Mouse (Mus musculus) layer of hippocampus, postnatal 36 days (tissue): Measurements from ENCODE around the gene Fam126b. TPM values are rescaled to one million over a fixed set of nuclear protein-coding genes. Genes with fewer than 3 reads are reported as not detected.
"Not testable (repeated sequence)": the region's sequence is repeated elsewhere in the genome, so short reads cannot be mapped to it uniquely, and the experiment has no call there.

ENCODE experiments used
- DNase-seq, 2 experiments: peaks; one replicate each; pipeline ENCODE4 v3.0.0; 2022
- total RNA-seq, 2 experiments: library from RNA; stranded (reverse); gene quantifications; 2 replicates each; pipeline ENCODE4 v1.2.3; 2021

Fam126b gene
- 100 to 1,000 TPM; 129 to 134 TPM for total RNA-seq

DNA sequence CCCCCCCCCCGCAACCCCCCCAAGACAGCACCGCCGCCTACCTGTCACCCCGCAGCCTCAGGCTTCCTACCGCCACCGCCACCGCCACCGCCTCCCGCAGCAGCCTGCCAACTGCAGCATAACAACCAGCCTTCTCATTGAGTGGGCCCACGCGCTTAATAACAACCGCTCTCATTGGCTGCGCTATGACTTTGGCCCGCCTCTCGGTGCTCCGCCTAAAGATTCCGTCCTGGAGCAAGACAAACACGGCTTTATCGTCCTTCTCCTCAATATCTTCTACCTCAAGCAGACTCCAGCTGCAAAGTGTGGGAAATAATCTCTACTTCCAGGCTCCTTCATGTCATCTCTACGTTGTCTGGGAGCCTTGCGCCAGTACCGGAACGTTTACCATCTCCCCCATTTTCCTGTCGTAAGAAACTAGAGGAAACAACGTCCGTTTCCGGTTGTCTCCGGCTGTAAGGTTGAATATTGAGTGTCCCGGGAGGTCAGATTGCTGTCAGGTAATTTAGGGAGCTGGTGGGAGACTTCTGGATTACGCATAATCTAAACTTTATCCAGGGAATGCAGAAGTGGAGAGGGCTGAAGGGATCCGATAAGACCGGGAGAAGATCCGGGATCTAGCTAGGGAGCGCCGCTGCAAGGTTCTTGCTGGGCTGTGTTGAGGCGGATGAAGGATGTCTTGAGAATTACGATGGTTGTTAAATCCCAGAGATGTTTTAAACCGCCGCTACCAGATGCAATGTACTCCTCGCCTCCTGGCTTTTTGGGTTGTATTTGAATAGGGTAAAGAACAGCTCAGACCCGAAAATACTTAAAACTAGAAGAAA lies at the start of gene Fam126b, which contains the start of gene Ndufb3:
Gene Fam126b, minus strand, starts transcription at position 153 of the 827 bp plus-strand sequence.
Gene Ndufb3, plus strand, starts transcription at position 214 of the 827 bp plus-strand sequence.
- DNase-seq: peak; percentile 88 to 90

DNA sequence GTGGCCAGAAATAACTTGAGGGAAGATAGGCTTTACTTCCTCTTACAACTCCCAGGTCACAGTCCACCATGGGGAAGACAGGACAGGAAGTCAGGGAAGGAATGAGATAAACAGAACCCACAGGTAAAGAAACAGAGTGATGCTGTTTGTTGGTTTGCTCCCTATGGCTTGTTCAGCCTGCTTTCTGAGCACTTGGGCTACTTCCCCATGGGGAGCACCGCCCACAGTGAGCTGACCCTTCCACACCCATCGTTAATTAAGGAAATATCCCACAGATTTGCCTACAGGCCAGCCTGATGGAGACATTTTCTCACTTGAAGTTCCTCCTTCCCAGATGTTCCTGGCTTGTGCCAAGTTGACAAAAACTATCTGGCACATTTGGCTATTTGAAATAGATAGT lies 42.7 kb upstream of the Fam126b start:
- not testable (repeated sequence) for DNase-seq

DNA sequence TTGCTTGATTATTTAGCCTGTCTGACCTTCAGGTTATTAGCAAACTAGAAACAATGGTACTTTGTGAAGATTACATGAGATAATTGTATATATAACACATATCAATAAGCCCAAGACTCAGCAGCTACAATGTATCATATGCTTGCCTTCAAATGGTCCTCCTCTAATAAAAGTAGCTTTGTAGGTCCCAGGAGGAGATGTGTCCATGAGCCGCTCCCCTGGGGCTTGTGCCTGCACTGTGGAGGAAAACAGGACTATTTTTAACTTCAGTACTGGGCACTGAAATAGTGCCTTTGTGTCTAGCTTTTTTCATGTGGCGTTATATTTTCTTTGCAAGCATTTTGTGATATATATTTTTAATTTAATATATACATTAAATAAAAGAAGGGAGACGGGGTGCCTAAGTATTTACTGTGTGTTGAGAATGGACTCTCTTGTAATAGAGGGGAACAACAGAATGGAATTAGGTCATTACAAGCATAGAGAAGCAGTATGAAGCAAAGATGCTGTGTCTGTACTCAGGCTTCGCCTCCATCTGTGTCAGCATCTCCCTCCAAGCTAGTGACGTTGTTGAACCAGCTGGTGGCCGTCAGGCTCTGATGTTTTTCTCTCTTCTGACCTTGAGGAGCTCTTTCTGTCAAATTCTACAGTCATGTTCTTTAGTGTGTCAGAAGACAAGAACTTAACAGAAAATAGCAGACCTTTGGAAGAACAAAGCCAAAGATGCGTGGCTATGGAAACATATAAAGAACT lies 36.0 kb upstream of the Fam126b start:
- peak; percentile 12 to 26 for DNase-seq

DNA sequence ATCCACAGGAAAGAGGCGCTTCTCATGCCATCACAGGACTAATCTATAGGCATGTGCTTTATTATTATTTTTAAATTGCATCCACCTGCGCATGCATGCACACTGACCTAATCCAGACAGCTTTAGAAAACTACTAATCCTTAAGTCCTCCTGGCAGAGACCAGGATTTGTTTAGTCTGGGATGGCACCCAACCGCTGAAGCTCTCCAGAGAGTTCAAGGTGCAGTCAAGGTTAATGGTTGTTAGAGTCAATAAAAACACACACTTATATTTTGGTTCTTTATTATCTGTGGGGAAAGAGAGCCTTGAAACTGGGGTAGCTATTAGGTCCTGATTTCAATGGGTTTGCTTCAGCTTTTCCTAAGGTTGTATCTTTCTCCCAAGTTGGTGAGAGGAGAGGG lies 35.1 kb upstream of the Fam126b start:
- DNase-seq: no peak

DNA sequence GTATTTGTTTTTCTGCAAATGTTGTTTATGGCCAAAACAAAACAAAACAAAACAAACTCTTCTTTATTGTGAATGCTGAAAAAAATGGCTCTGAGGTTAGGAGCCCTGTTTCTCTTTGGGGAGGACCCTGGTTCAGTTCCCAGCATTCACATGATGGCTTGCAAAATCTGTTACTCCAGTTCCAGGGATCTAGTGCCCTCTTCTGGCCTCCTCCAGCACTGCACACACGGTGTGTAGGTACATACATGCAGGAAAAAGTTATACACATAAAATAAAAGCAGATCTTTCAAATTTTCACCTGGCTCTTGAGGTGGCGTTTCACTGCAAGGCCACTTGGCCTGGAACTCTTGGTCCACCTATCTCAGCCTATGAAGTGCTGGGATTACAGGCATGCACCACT lies 32.6 kb upstream of the Fam126b start:
- no peak for DNase-seq

DNA sequence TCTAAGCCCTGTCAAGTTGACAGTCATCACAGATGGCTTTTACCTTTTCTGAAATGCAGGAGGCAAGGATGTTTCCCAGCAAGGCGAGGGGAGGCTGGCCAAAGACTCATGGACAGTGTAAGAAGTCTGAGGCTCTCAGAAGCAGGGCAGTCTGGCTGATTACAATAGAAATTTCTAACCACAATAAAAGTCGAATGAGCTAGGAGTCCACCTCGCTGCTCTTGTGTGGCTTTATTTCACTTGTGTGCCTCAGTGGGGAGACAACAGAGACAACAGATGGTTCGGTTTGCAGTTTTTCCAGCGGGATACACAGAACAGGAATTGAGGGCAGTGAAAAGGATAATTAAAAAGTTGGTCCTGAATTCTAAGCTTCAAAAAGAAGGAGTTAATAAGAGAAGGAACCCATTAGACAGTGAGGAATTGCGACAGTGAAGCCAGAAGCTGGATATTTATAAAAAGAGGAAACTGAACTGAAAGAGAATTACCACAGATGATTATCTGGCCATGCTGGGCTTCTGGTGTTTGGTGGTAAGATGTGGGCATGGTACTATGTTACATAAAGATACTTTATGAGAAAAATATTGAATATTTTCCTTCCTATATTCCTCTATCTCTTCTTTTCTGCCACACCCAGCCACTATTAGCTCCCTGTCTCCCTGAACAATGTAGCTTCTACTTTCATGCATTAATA lies 32.0 kb upstream of the Fam126b start:
- DNase-seq: no peak

DNA sequence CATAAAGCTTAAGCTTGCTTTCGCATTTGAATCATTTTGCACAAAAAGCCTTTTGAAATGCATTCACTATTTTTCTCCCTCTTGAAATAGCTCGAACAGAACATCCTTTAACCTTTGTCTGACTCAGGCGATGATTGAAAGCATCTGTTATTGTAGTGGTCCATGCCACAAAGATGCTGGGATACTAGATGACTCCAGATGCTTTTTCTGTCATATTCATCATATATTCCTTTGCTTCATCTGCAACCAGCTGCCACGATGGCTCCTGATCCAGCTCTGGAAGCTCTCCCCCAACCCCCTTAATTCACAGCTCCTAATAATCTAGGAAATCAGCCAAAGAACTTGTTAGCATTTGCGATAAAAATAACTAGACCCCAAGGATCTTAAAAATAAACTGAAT lies 31.0 kb upstream of the Fam126b start:
- DNase-seq: peak in 1 of 2 experiments; percentile 13

DNA sequence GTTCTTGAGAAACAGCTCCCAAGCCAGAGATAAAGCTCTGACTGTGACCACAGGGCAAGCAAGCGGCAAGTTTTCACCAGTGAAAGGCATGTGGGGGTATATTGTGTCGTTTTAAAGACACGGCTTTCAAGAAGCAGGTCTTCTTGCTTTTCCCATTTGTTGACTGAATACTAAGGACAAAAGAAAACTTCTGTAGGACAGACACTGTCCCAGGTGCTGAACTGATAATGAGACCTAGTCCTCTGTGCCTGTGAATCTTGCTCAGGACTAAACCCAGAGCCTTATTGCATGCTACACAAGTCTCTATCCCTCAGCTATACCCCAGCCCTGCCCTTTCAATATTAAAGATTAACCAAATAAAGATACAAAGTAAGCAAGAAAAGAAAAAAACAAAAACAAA lies 30.1 kb upstream of the Fam126b start:
- DNase-seq: no peak

DNA sequence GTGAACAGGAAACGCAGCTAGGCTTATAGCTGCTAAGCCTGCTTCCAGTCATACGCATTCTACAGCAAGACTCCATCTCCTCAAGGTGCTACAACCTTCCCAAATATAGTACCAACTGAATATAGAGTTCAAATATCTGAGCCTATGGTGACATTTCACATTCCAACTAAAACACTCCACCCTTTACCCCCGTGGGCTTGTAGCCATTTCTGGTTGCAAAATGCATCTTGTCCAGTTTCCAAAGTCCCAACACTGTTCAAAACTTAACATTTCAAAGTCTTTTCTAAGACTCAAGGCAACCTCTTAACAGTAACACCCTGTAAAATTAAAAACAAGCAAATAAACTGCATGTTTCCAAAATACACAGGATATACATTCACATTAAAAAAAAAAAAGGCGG lies 29.0 kb upstream of the Fam126b start:
- no peak for DNase-seq

DNA sequence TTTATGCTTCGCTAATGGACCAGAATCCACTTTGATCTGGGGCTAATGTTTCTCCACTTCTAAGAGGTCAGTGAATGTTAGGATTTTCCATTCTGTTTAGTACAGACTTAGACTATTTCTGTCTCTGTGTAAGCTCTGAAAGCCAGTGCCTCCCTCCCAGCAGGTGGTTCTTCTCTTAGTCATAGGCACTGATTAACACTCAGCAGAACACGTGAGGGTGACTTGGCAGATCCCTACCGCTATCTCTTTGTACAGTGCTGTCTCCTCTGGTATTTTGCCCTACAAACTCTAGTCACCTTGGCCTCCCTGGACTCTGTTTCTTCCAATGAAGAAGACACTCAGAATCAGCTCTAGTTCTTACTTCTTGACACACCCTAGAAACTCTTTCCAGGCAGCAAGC lies 28.3 kb upstream of the Fam126b start:
- DNase-seq: no peak

DNA sequence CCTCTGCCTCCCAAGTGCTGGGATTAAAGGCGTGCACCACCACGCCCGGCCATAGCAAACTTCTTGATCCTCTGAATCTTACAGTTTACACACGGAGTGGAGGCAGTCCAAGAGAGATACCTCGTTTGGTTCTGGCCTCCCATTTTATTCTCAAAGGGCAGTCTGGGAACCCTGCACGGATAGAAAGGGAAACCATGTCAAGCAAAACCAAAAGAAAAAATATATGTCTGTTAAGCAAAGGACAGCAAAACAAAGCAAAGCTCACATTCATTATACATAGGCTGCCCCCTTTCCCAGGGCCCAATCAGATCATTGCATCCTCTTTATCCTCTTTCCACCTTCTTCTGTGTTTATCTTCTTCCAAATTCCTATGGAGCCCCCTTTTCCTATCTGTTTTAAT lies 27.7 kb upstream of the Fam126b start:
- DNase-seq: no peak

DNA sequence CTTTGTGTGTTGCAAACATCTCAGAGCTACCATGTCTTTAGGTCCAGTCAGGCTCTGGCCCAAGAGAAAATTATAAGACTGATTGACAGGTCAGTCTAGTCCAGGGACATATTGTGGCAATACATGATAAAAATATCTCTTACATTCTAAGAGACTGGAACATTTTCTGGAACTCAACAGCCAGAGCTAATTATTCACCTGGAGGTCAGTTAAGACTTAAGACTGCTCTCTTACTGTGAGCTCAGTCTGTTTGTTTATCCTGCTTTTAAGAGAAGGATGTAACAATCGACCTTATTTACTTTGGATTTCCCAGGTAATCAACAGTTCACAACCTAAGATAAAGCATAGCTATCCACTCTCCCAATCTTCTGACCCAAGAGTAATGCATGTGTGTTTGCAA lies 24.5 kb upstream of the Fam126b start:
- no peak for DNase-seq

DNA sequence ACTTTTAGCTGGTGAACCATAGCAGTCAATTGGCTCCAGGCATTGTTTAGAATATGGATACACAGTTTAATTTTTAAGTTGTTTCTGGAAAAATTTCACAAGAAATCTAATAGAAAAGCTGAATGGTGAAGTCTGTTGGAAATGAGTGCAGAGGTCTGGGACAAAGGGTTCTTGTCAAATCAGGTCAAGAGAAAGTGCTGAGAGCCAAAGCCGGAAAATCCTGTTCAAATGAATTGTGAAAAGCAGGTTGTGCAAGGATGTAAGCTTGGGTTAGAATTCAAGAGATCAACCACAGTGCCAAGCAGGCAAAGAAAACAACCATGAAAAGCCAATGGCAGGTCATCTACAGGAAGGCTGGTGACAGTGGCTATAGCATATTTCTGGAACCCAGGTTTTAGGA lies 24.0 kb upstream of the Fam126b start:
- no peak for DNase-seq

DNA sequence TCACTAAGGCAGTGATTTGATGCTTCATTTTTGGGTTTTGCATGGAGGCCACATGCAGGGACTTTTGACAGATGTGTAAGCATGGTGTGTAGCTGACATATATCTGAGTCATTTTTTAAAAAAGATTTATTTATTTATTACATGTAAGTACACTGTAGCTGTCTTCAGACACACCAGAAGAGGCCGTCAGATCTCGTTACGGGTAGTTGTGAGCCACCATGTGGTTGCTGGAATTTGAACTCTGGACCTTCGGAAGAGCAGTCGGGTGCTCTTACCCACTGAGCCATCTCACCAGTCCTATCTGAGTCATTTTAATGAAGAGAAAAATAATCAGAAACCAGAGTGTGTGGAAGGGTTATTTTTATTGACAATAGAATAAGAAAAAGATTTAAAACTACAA lies 23.5 kb upstream of the Fam126b start:
- DNase-seq: not testable (repeated sequence)

DNA sequence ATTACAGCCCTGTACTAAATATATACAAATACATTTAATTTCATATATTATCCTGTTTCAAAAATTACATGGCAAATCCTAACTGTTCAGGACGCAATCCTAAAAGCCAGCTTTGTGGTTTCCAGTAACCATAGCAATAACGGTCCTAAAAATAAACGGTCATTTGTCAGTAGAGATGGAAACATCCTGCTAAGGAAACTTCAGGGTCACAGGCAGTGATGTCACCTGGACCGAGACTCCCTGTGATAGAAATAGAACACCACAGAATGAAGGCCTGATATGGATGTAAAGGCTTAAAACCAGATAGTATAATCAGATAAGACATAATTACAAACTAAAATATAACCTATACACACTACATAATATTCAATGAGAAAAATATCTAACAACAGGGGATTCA lies 17.6 kb upstream of the Fam126b start:
- DNase-seq: no peak

DNA sequence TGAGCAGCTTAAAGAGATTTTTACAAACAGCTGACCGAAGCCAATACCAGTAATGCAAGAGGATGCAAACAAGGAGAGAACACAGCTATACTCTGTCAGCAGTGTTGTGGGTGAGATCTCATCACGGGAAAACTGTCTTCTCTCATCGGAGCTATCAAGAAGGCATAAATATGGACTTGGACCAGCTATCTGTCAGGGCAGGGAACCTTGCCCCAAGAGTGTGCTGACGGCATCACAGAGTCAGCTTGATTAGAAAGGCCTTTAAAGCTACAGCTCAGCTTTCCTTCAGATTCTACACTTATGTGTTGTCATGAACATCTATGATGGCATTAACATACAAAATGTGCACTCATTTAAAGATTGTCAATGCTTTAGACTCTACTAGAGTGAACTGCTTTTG lies 16.6 kb upstream of the Fam126b start:
- DNase-seq: no peak

DNA sequence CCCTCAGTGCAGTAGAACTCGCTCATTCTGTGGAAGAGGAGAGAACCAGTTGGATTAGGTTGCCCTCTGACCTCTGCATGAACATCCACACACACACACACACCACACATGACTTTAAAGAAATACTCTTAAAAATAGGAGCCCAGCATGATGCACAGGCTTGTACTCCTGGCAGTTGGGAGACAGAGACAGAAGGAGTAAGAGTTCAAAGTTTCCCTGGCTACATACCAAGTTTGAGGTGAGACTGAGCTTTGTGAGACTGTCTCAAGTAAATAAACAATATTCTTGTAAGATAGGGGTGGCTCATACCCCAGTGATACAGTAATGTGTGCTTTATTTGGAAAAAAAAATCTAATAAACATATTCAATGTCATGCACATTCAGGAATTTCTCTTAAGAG lies 1.4 kb upstream of the Fam126b start:
- no peak for DNase-seq

DNA sequence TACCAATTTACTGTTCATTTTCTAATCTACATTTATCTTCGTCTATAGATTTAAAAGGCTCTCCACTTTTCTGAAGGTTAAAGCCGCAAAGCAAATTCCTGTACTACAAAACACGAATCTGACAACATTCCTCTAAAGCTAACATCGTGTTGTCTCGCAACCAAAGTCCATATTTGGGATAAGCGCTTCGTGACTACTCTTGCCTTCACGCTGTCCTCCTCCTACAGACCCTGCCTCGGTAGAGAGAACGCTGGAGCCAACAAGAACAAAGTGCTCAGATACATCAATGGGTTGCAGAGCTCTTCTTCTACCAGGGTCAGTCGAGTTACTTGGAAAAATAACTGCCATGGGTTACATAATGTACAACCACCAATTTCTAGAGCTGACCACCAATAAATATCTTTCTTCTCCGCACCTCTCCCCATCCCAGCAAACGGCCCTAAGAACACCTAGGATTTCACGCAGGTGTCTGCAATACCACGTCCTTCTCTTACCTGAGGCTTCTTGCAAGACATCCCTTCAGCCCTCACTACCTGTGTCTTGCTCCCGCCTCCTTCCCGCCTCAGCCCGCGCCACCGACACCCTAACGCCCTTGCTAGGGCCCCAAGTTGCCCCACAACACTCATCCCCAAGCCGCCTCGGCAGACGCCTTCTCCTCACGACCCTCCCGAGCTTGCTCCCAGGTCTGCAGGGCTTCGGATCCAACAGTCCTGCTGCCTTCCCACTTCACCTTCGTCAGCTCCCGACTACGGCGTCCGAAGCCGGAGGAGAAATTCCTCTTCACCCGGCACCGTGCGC lies 551 bp downstream of the Fam126b start:
- DNase-seq: peak; percentile 24 to 37

DNA sequence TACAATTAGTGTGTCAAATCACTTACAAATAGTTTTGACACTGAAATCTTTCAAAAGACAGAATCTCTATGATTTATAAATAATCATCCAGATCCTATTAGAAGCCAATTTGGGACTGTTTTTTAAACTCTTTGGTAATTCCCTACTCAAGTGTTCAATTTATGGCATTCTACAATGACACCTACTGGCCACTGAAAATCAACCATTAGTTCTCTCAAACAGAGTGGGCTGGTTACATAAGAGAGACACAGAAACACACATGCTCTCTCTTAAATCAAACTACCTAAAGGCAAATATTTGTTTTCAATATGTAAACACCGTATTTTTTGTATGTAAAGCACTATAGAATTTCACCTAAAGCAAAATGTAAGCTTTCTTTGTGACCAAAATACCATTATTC lies 1.9 kb downstream of the Fam126b start:
- DNase-seq: no peak

DNA sequence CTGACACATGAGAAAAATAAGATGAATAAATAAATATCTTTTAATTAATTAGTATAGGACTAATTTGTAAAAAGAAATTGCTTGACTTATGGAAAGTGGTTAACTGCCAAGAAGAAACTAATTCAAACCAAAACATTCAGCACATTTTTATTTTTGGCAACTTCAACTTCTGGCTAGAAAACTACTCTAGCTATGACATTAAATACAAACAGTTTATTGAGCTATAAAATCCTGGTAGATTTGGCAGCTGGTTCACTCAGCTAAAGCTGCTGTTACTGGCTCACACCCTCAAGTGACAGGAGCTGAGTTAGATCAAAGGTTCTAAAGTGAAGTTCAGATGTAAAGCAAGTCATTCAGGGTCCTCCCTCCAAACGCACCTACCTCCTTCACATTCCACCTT lies 3.5 kb downstream of the Fam126b start:
- DNase-seq: no peak

DNA sequence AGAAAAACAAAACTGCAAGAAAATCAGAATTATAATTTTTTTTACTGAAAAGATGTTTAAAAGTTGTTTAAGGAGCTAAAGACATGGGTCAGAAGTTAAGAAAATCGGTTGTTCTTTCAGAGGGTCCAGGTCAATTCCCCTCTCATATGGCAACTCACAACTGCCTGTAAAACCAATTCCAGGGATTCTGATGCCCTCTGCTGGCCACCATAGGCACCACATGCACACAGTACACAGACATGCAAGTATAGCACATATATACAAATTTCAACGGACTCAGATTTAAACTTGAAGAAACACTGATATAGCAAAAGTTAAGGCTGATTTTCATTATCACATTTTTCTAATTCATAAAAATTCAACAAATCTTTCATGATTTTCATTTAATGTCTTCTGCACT lies 6.9 kb downstream of the Fam126b start:
- DNase-seq: no peak

DNA sequence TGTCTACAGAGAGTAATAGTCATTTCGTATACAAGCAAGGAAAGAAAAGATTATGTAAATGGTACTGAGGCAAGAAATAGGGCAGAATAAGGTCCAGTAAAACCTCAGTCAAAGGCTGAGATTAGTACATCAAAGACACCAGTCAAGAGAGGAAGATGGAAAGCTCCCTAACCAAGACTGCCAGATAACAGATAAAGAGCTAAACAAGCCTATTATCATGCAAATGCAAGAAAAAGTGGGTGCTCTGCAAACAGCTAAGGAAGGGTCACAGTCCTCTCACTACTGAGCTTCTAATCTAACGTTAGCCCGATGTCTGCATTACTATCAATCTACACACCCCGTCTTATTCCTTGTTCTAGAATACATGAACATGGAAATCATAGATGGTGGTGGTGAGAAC lies 15.7 kb downstream of the Fam126b start:
- DNase-seq: no peak
